Mouse (Mus musculus): Measurements from ENCODE around the gene Ip6k3. TPM values are rescaled to one million over a fixed set of nuclear protein-coding genes. Genes with fewer than 3 reads are reported as not detected.

Gene Ip6k3
- polyA plus RNA-seq, 1 experiment from 2014 or later, result 0.51 TPM

DNA sequence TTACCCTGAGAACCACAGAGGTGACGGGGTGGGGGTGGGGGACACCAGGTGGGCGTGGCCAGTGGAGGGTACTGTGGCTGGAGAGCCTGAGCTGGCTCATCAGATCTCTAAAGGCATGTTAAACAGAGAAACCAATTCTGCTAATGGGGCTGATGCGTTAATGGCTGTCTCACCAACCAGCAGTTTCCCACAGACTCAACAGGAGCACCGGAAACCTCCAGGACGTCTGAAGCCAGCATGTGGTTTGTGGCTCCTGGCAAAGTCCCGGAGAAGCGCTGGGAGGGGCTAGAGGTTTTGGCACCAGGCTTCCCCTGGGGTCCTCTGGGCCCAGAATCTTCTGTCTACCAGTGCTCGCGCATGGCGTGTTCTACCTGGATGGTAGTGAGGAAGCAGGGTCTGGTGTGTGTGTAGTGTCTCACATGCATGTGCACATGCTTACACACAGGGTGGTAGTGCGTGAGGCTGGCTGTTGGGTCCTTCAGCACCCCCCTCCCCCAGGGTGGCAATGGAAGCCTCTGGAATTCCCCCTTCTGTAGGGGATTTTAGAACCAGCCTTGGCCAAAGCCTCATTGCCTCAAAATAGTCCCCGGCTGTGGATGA lies 12.2 kb upstream of the Ip6k3 start:
- 67% methylated on average over 12 of the region's 12 CpGs for WGBS

GRCm38 (mm10) chr17:27178427-27179177 lies 11.0 kb upstream of the Ip6k3 start:
- H3K4me3 ChIP-seq, result no peak overlapping the region
- no peak overlapping the region for H3K9ac ChIP-seq (replicated peaks)
- no peak overlapping the region for H3K4me2 ChIP-seq (replicated peaks)
- H3K27ac ChIP-seq (replicated peaks), result no peak overlapping the region
- WGBS, result 89% methylated on average over 17 of the region's 17 CpGs
- no peaks in the 10 kb centered on the region; the same call in 1 of the 2 replicates for H3K27me3 ChIP-seq
- no peaks in the 10 kb centered on the region for H3K36me3 ChIP-seq
- peaks cover 14% of the 10 kb centered on the region for H3K4me1 ChIP-seq
- ATAC-seq (ENCODE audit: low FRiP score, low read depth), result no peak
- H3K9me3 ChIP-seq, result no peaks in the 10 kb centered on the region

More for the DNA sequence above, 12.2 kb upstream of the Ip6k3 start:
- Histone ChIP-seq H3K4me3 (no peak overlapping the region), H3K4me1 (peaks cover 14% of the 10 kb centered on the region), H3K27me3 (no peaks in the 10 kb centered on the region; the same call in 1 of the 2 replicates), H3K27ac (replicated peaks) (no peak overlapping the region), H3K9ac (replicated peaks) (no peak overlapping the region), H3K36me3 (no peaks in the 10 kb centered on the region), H3K4me2 (replicated peaks) (no peak overlapping the region), H3K9me3 (no peaks in the 10 kb centered on the region)
- ATAC-seq (ENCODE audit: low FRiP score, low read depth), result no peak

GRCm38 (mm10) chr17:27178019-27178418 lies 10.4 kb upstream of the Ip6k3 start:
- Histone ChIP-seq H3K4me1 (peaks cover 14% of the 10 kb centered on the region), H3K4me3 (no peak overlapping the region), H3K9me3 (no peaks in the 10 kb centered on the region), H3K27ac (replicated peaks) (no peak overlapping the region), H3K36me3 (no peaks in the 10 kb centered on the region), H3K4me2 (replicated peaks) (no peak overlapping the region), H3K9ac (replicated peaks) (no peak overlapping the region), H3K27me3 (no peaks in the 10 kb centered on the region; the same call in 1 of the 2 replicates)
- 89% methylated on average over 9 of the region's 9 CpGs for WGBS
- ATAC-seq (ENCODE audit: low FRiP score, low read depth), result no peak

GRCm38 (mm10) chr17:27176754-27177153 lies 9.2 kb upstream of the Ip6k3 start:
- Histone ChIP-seq H3K9me3 (no peaks in the 10 kb centered on the region), H3K4me3 (no peak overlapping the region), H3K4me1 (peaks cover 14% of the 10 kb centered on the region), H3K27me3 (no peaks in the 10 kb centered on the region), H3K36me3 (no peaks in the 10 kb centered on the region), H3K9ac (replicated peaks) (no peak overlapping the region), H3K4me2 (replicated peaks) (no peak overlapping the region), H3K27ac (replicated peaks) (no peak overlapping the region)
- no peak for ATAC-seq (ENCODE audit: low FRiP score, low read depth)
- 87% methylated on average over 4 of the region's 4 CpGs for WGBS

GRCm38 (mm10) chr17:27176287-27176686 lies 8.7 kb upstream of the Ip6k3 start:
- no peak for ATAC-seq (ENCODE audit: low FRiP score, low read depth)
- H3K27ac ChIP-seq (replicated peaks), result peak overlapping the region; percentile 63
- H3K36me3 ChIP-seq, result no peaks in the 10 kb centered on the region
- H3K4me3 ChIP-seq, result no peak overlapping the region
- no peak overlapping the region; the same call in 1 of the 2 replicates for H3K9ac ChIP-seq (replicated peaks)
- H3K9me3 ChIP-seq, result no peaks in the 10 kb centered on the region
- no peaks in the 10 kb centered on the region for H3K27me3 ChIP-seq
- no peak overlapping the region for H3K4me2 ChIP-seq (replicated peaks)
- H3K4me1 ChIP-seq, result peaks cover 14% of the 10 kb centered on the region
- 79% methylated on average over 3 of the region's 3 CpGs for WGBS

DNA sequence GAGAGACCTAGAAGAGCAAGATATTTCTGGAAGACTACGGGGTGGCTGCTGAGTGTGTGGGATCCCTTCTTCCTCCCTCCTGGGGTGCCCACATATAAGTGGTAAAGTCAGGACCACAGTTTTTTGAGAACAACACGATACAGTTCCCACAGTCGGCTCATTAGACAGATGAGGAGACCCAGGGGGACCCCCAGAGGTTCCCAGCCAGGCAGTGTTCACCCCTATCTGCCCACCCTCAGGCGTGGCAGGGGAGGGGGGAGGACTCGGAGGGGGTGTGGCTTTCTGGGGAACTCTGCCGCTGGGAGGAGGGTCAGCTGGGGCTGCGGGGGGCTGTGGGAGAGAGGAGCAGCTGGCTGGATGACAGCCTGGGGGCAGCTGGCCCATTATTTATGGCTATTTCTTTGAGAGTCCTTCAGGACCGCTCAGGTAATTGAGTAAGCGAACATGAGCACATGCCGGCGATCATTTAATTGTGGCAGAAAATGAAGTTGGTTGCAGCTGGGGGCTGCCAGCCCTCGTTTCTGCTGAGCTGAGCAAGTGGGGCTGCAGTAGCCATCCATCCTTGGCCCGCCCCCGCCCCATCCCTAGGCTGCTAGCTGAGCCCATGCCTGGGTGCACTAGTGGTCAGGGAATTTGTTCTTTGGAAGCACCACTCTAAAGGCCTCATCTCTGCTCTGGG lies 7.7 kb upstream of the Ip6k3 start:
- no peak overlapping the region for H3K4me2 ChIP-seq (replicated peaks)
- H3K9ac ChIP-seq (replicated peaks), result no peak overlapping the region

GRCm38 (mm10) chr17:27173715-27174114 lies 6.1 kb upstream of the Ip6k3 start:
- Histone ChIP-seq H3K27me3 (no peaks in the 10 kb centered on the region), H3K36me3 (no peaks in the 10 kb centered on the region), H3K4me3 (no peak overlapping the region), H3K9me3 (no peaks in the 10 kb centered on the region), H3K4me2 (replicated peaks) (no peak overlapping the region), H3K9ac (replicated peaks) (no peak overlapping the region), H3K27ac (replicated peaks) (no peak overlapping the region), H3K4me1 (peaks cover 14% of the 10 kb centered on the region)
- ATAC-seq (ENCODE audit: low FRiP score, low read depth), result no peak
- 69% methylated on average over 3 of the region's 3 CpGs for WGBS

More for the DNA sequence above, 7.7 kb upstream of the Ip6k3 start:
- H3K4me1 ChIP-seq, result peaks cover 14% of the 10 kb centered on the region
- peak; percentile 86 for ATAC-seq (ENCODE audit: low FRiP score, low read depth)
- peak overlapping the region; percentile 63 for H3K27ac ChIP-seq (replicated peaks)
- no peaks in the 10 kb centered on the region for H3K27me3 ChIP-seq
- H3K4me3 ChIP-seq, result no peak overlapping the region
- H3K9me3 ChIP-seq, result no peaks in the 10 kb centered on the region
- WGBS, result 37% methylated on average over 14 of the region's 14 CpGs
- H3K36me3 ChIP-seq, result no peaks in the 10 kb centered on the region

DNA sequence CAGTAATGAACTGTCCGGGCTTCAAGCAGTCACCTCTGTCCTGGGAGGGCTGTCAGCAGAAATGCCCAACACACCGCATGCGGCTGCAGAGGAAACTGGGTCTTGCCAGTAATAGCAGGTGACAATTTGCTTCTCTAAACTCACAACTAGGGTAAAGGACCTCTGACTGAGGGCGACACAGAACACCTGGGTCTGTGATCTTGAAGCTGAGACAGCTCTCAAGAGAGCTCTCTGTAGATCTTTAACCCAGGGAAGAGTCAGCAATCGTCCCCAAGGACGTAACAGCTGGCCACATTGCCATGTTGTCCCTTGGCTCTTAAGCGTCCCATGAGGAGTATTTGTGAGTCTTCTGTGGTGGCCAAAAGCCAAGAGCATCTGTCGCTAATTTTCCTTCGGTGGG lies 4.9 kb upstream of the Ip6k3 start:
- Histone ChIP-seq H3K4me1 (peaks cover 14% of the 10 kb centered on the region), H3K36me3 (no peaks in the 10 kb centered on the region), H3K4me3 (no peak overlapping the region), H3K27ac (replicated peaks) (no peak overlapping the region), H3K4me2 (replicated peaks) (no peak overlapping the region), H3K27me3 (no peaks in the 10 kb centered on the region), H3K9ac (replicated peaks) (no peak overlapping the region), H3K9me3 (no peaks in the 10 kb centered on the region)
- WGBS, result 88% methylated on average over 9 of the region's 9 CpGs
- no peak for ATAC-seq (ENCODE audit: low FRiP score, low read depth)

GRCm38 (mm10) chr17:27171121-27171520 lies 3.5 kb upstream of the Ip6k3 start:
- WGBS, result 73% methylated on average over 5 of the region's 5 CpGs
- no peak for ATAC-seq (ENCODE audit: low FRiP score, low read depth)
- Histone ChIP-seq H3K4me2 (replicated peaks) (no peak overlapping the region), H3K9me3 (no peaks in the 10 kb centered on the region), H3K27ac (replicated peaks) (no peak overlapping the region), H3K27me3 (no peaks in the 10 kb centered on the region), H3K4me1 (peaks cover 11% of the 10 kb centered on the region), H3K9ac (replicated peaks) (no peak overlapping the region), H3K36me3 (no peaks in the 10 kb centered on the region), H3K4me3 (no peak overlapping the region)

DNA sequence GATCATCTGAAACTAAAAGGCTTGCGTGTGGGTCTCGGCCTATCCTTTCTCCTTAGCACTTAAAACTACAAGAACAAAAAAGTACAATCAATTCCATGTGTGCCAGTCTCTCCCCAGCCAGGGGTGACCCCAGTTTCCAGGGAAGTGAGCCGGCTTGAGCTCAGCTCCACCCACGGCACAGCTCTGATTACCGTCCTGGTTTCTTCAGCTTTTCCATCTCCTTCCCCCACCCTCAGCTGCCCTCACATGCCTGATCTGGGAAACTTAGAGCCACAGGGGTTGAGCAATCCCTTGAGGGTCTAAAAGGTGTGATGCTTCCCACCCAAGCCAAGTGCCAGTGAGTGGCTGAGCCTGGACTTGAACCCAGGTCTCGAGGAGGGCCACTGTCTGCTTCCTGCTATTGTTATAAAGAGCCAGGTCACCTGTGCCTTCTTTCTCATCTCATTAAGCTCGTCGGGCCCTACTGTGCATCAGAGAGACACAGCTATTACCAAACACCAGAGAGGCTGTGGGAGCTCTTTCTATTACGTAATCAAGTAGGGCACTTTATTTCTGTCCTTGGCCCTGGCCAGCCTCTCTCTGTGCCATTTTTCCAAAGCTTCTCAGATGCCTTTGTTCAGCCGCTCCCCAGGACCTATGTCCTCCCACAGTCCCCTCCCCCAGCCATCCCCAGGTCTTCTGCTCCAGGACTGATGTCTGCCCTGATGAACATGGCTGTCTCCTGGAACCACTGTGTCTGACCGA lies 2.5 kb upstream of the Ip6k3 start:
- 70% methylated on average over 11 of the region's 11 CpGs for WGBS
- Histone ChIP-seq H3K9me3 (no peaks in the 10 kb centered on the region), H3K36me3 (no peaks in the 10 kb centered on the region), H3K4me1 (0 out of 2 replicates have a peak, but pooled peaks cover under 1% of the 10 kb centered on the region), H3K27me3 (no peaks in the 10 kb centered on the region), H3K27ac (replicated peaks) (no peak overlapping the region), H3K9ac (replicated peaks) (no peak overlapping the region), H3K4me2 (replicated peaks) (no peak overlapping the region), H3K4me3 (no peak overlapping the region)
- ATAC-seq (ENCODE audit: low FRiP score, low read depth), result no peak

- Histone ChIP-seq H3K9ac (replicated peaks) (no peak overlapping the region), H3K27ac (replicated peaks) (no peak overlapping the region), H3K36me3 (no peaks in the 10 kb centered on the region), H3K4me3 (no peak overlapping the region), H3K4me2 (replicated peaks) (no peak overlapping the region), H3K4me1 (no peaks in the 10 kb centered on the region), H3K9me3 (no peaks in the 10 kb centered on the region), H3K27me3 (no peaks in the 10 kb centered on the region)
- ATAC-seq (ENCODE audit: low FRiP score, low read depth), result no peak
- 92% methylated on average over 4 of the region's 4 CpGs for WGBS
Measured at GRCm38 (mm10) chr17:27168569-27168968, 974 bp upstream of the Ip6k3 start.
